Mouse (Mus musculus): ENCODE data around the gene Hdgfl3.

GRCm38 (mm10) chr7:81873807-81874206 is 60.5 kb downstream of the Hdgfl3 start:
- TF ChIP-seq CTCF (IDR thresholded peaks at IDR 0.05; ENCODE audit: borderline replicate concordance, insufficient read depth, low read length) (no peak), POLR2A (IDR thresholded peaks at IDR 0.05; ENCODE audit: low read depth, low read length) (no peak)

Data from embryonic fibroblast, embryonic 13.5 days (primary cell).